ENCODE assay signal across 26 mouse cellular contexts in genomic region chr9:47601541-47601940, GRCm38 (mm10).
"Had no signal": no experiment of that assay in that cellular context is flagged by ENCODE, and none has a peak within 500 bp of the region (broad histone marks: within the 10 kb centered on the region; RNA-seq: fewer than 3 reads in every experiment).

No protein-coding gene starts in this region.

- ATAC-seq: hindbrain, postnatal 0 days; intestine, embryonic 16.5 days had no signal

- DNase-seq: gastrocnemius, postnatal 14 days; gastrocnemius, postnatal 36 days; heart, adult 18-20 months; heart, postnatal 14 days; heart, postnatal 36 days; kidney, adult 11 months; kidney, adult 2 months; kidney, adult 9 months; kidney, postnatal 14 days; kidney, postnatal 36 days; layer of hippocampus, adult 9-11 months; layer of hippocampus, postnatal 36 days; left cerebral cortex, postnatal 4 days; liver, embryonic 13.5 days had no signal

- H3K36me3 ChIP-seq: heart, embryonic 13.5 days; heart, embryonic 15.5 days; hindbrain, embryonic 13.5 days; hindbrain, embryonic 15.5 days; kidney, embryonic 15.5 days; limb, embryonic 13.5 days; limb, embryonic 15.5 days; liver, embryonic 13.5 days; liver, embryonic 15.5 days had no signal

- H3K4me2 ChIP-seq: heart, embryonic 11.5 days; heart, embryonic 13.5 days; heart, embryonic 15.5 days; hindbrain, embryonic 13.5 days; hindbrain, embryonic 15.5 days; kidney, embryonic 15.5 days; limb, embryonic 13.5 days; limb, embryonic 15.5 days; liver, embryonic 13.5 days; liver, embryonic 15.5 days had no signal

- H3K4me1 ChIP-seq: heart, embryonic 15.5 days; liver, embryonic 13.5 days; liver, embryonic 15.5 days had no signal

- H3K9me3 ChIP-seq: heart, embryonic 13.5 days; heart, embryonic 15.5 days; hindbrain, embryonic 13.5 days; hindbrain, embryonic 15.5 days; kidney, embryonic 15.5 days; limb, embryonic 13.5 days; limb, embryonic 15.5 days; liver, embryonic 13.5 days; liver, embryonic 15.5 days had no signal

- H3K27ac ChIP-seq: heart, embryonic 13.5 days; heart, embryonic 15.5 days; hindbrain, embryonic 13.5 days; hindbrain, embryonic 15.5 days; hindbrain, postnatal 0 days; kidney, embryonic 15.5 days; kidney, postnatal 0 days; limb, embryonic 13.5 days; limb, embryonic 15.5 days; liver, embryonic 13.5 days; liver, embryonic 15.5 days had no signal

- H3K9ac ChIP-seq: heart, embryonic 13.5 days; heart, embryonic 15.5 days; hindbrain, embryonic 13.5 days; hindbrain, embryonic 15.5 days; kidney, embryonic 15.5 days; limb, embryonic 13.5 days; limb, embryonic 15.5 days; liver, embryonic 13.5 days; liver, embryonic 15.5 days had no signal

- H3K27me3 ChIP-seq: heart, embryonic 13.5 days; heart, embryonic 15.5 days; hindbrain, embryonic 15.5 days; kidney, embryonic 15.5 days; liver, embryonic 13.5 days; liver, embryonic 15.5 days had no signal

- H3K4me3 ChIP-seq: heart, embryonic 13.5 days; heart, embryonic 15.5 days; hindbrain, embryonic 13.5 days; hindbrain, embryonic 15.5 days; kidney, embryonic 15.5 days; limb, embryonic 13.5 days; limb, embryonic 15.5 days; liver, embryonic 13.5 days; liver, embryonic 15.5 days had no signal
